Mouse (Mus musculus): ENCODE data around the gene Uqcr11. TPM values are rescaled to one million over a fixed set of nuclear protein-coding genes. Genes with fewer than 3 reads are reported as not detected.

Uqcr11 gene
- polyA plus RNA-seq (2017; shearing (Covaris generic)): 100 to 1,000 TPM; 185 to 241 TPM

GRCm38 (mm10) chr10:80406684-80407501 lies at the start of gene Uqcr11:
TSS of gene Uqcr11 (minus strand) at chr10:80406830.

GRCm38 (mm10) chr10:80433513-80434232 lies 27.0 kb upstream of the Uqcr11 start, which contains the start of gene Tcf3:
TSS of gene Tcf3 (minus strand) at chr10:80433647.

GRCm38 (mm10) chr10:80399191-80399972 lies 7.2 kb downstream of the Uqcr11 start, which contains the start of gene Mbd3:
TSS of gene Mbd3 (minus strand) at chr10:80399550.

GRCm38 (mm10) chr10:80387522-80387959 lies 19.1 kb downstream of the Uqcr11 start, which contains the start of gene Mex3d:
TSS of gene Mex3d (minus strand) at chr10:80387659.

GRCm38 (mm10) chr10:80356001-80356682 lies 50.5 kb downstream of the Uqcr11 start, which contains the start of gene Plk5:
TSS of gene Plk5 (plus strand) at chr10:80356459.

Other genes starting within 250 kb of the Uqcr11 start
- gene Cirbp, start 240.8 kb downstream of the Uqcr11 start, polyA plus RNA-seq (2017; shearing (Covaris generic)): 100 to 1,000 TPM; 177 to 200 TPM
- gene 1600002K03Rik, start 233.9 kb downstream of the Uqcr11 start, polyA plus RNA-seq (2017; shearing (Covaris generic)): 10 to 100 TPM; 21.4 to 25.0 TPM
- gene Efna2, start 227.3 kb downstream of the Uqcr11 start, polyA plus RNA-seq (2017; shearing (Covaris generic)): under 1 TPM; 0.27 to 0.99 TPM
- 100 to 1,000 TPM; 117 to 134 TPM for gene Mum1, start 180.4 kb downstream of the Uqcr11 start, polyA plus RNA-seq (2017; shearing (Covaris generic))
- gene Ndufs7, start 157.7 kb downstream of the Uqcr11 start, polyA plus RNA-seq (2017; shearing (Covaris generic)): 100 to 1,000 TPM; 244 to 267 TPM
- under 1 TPM in 1 of 2 experiments, not detected in 1; 0.99 TPM for gene Gamt, start 145.8 kb downstream of the Uqcr11 start, polyA plus RNA-seq (2017; shearing (Covaris generic))
- 10 to 100 TPM; 78.7 to 80.6 TPM for gene Dazap1, start 145.3 kb downstream of the Uqcr11 start, polyA plus RNA-seq (2017; shearing (Covaris generic))
- 100 to 1,000 TPM; 686 to 721 TPM for gene Rps15, start 114.4 kb downstream of the Uqcr11 start, polyA plus RNA-seq (2017; shearing (Covaris generic))
- under 1 TPM; 0.14 to 0.56 TPM for gene Apc2, start 110.9 kb downstream of the Uqcr11 start, polyA plus RNA-seq (2017; shearing (Covaris generic))
- gene 2310011J03Rik, start 86.3 kb downstream of the Uqcr11 start, polyA plus RNA-seq (2017; shearing (Covaris generic)): 10 to 100 TPM; 67.3 to 70.0 TPM
- gene Pcsk4, start 77.3 kb downstream of the Uqcr11 start, polyA plus RNA-seq (2017; shearing (Covaris generic)): 10 to 100 TPM; 20.4 to 20.8 TPM
- gene Reep6, start 76.9 kb downstream of the Uqcr11 start, polyA plus RNA-seq (2017; shearing (Covaris generic)): 1 to 10 TPM in 1 of 2 experiments, under 1 TPM in 1; 0.18 to 1.7 TPM
- under 1 TPM; 0.46 to 0.95 TPM for gene Adamtsl5, start 58.4 kb downstream of the Uqcr11 start, polyA plus RNA-seq (2017; shearing (Covaris generic))
- not detected for gene Plk5, start 50.4 kb downstream of the Uqcr11 start, polyA plus RNA-seq (2017; shearing (Covaris generic))
- gene Mex3d, start 19.2 kb downstream of the Uqcr11 start, polyA plus RNA-seq (2017; shearing (Covaris generic)): 1 to 10 TPM; 6.6 to 7.5 TPM
- gene Mbd3, start 7.3 kb downstream of the Uqcr11 start, polyA plus RNA-seq (2017; shearing (Covaris generic)): 100 to 1,000 TPM; 174 to 191 TPM
- 100 to 1,000 TPM; 105 to 121 TPM for gene Tcf3, start 26.8 kb upstream of the Uqcr11 start, polyA plus RNA-seq (2017; shearing (Covaris generic))
- gene Onecut3, start 88.0 kb upstream of the Uqcr11 start, polyA plus RNA-seq (2017; shearing (Covaris generic)): under 1 TPM; 0.05 to 0.23 TPM
- under 1 TPM; 0.06 to 0.73 TPM for gene Atp8b3, start 132.3 kb upstream of the Uqcr11 start, polyA plus RNA-seq (2017; shearing (Covaris generic))
- gene Rexo1, start 154.7 kb upstream of the Uqcr11 start, polyA plus RNA-seq (2017; shearing (Covaris generic)): 10 to 100 TPM; 49.1 to 59.0 TPM
- gene Klf16, start 170.5 kb upstream of the Uqcr11 start, polyA plus RNA-seq (2017; shearing (Covaris generic)): 10 to 100 TPM in 1 of 2 experiments, 1 to 10 TPM in 1; 9.0 to 14.4 TPM
- 100 to 1,000 TPM; 142 to 155 TPM for gene Abhd17a, start 183.5 kb upstream of the Uqcr11 start, polyA plus RNA-seq (2017; shearing (Covaris generic))
- gene Scamp4, start 196.0 kb upstream of the Uqcr11 start, polyA plus RNA-seq (2017; shearing (Covaris generic)): 100 to 1,000 TPM; 108 to 122 TPM
- gene Adat3, start 196.1 kb upstream of the Uqcr11 start, polyA plus RNA-seq (2017; shearing (Covaris generic)): 1 to 10 TPM; 5.9 to 9.2 TPM
- gene Gm49322, start 199.2 kb upstream of the Uqcr11 start, polyA plus RNA-seq (2017; shearing (Covaris generic)): 10 to 100 TPM in 1 of 2 experiments, 1 to 10 TPM in 1; 7.1 to 12.4 TPM
- 100 to 1,000 TPM; 291 to 363 TPM for gene Csnk1g2, start 216.0 kb upstream of the Uqcr11 start, polyA plus RNA-seq (2017; shearing (Covaris generic))